Mouse (Mus musculus): ENCODE results near the gene Babam2.

- TF ChIP-seq CTCF (IDR thresholded peaks at IDR 0.05; ENCODE audit: low read depth), result no peak
- no peak for TF ChIP-seq EP300 (IDR thresholded peaks at IDR 0.05; ENCODE audit: low read depth)
These were observed 304.3 kb downstream of the Babam2 start for GRCm38 (mm10) chr5:32001771-32002170.

Measured in liver, postnatal 0 days (tissue).